Mouse (Mus musculus) liver, embryonic 15.5 days (tissue): ENCODE measurements around the gene Rnf34. TPM values are rescaled to one million over a fixed set of nuclear protein-coding genes. Genes with fewer than 3 reads are reported as not detected.

Experiments used
- polyA plus RNA-seq: library from polyadenylated mRNA; unstranded; fragments of >200 nt; fragmentation: Nextera tagmentation; extraction: Ambion mirVana; gene quantifications from 2 replicates; pipeline ENCODE4 v1.2.1, GENCODE M21; 2015

Gene Rnf34
- polyA plus RNA-seq, 1 experiment from 2014 or later: 11.0 TPM

Other genes with a start within 250 kb of the Rnf34 start
- 1.3 and 2.3 TPM in 2 replicates for gene Ift81, start 235.5 kb upstream of the Rnf34 start, polyA plus RNA-seq
- 1.5 TPM in 2 replicates for gene P2rx7, start 206.1 kb upstream of the Rnf34 start, polyA plus RNA-seq
- 25.2 and 27.9 TPM in 2 replicates for gene P2rx4, start 142.5 kb upstream of the Rnf34 start, polyA plus RNA-seq
- 8.9 and 11.4 TPM in 2 replicates for gene Camkk2, start 70.6 kb upstream of the Rnf34 start, polyA plus RNA-seq
- 220 and 221 TPM in 2 replicates for gene Anapc5, start 28.7 kb upstream of the Rnf34 start, polyA plus RNA-seq
- gene Kdm2b, start 139.8 kb downstream of the Rnf34 start, polyA plus RNA-seq: 15.0 and 15.6 TPM in 2 replicates
- 7.8 and 8.3 TPM in 2 replicates for gene Orai1, start 165.0 kb downstream of the Rnf34 start, polyA plus RNA-seq
- gene Morn3, start 197.0 kb downstream of the Rnf34 start, polyA plus RNA-seq: not detected in 2 replicates
- gene Tmem120b, start 218.4 kb downstream of the Rnf34 start, polyA plus RNA-seq: 25.8 and 27.0 TPM in 2 replicates